Mouse (Mus musculus) embryonic facial prominence, embryonic 13.5 days (tissue): ENCODE data around the gene Fbxo9. TPM values are rescaled to one million over a fixed set of nuclear protein-coding genes. Genes with fewer than 3 reads are reported as not detected.

Source experiments
- polyA plus RNA-seq: library from polyadenylated mRNA; unstranded; fragments of >200 nt; fragmentation: Nextera tagmentation; extraction: Ambion mirVana; gene quantifications from 2 replicates; pipeline ENCODE4 v1.2.1, GENCODE M21; 2015

Fbxo9 gene
- polyA plus RNA-seq, 1 experiment from 2014 or later: 36.0 TPM

Other genes starting within 250 kb of the Fbxo9 start
- gene Elovl5, start 191.7 kb downstream of the Fbxo9 start, polyA plus RNA-seq: 65.4 and 78.8 TPM in 2 replicates
- gene Gcm1, start 57.1 kb downstream of the Fbxo9 start, polyA plus RNA-seq: 0.15 TPM in 1 of 2 replicates, not detected in the other
- gene Ick, start 127 bp upstream of the Fbxo9 start, polyA plus RNA-seq: 34.2 and 34.5 TPM in 2 replicates
- 65.3 and 70.1 TPM in 2 replicates for gene Gsta4, start 73.7 kb upstream of the Fbxo9 start, polyA plus RNA-seq
- 0.38 TPM in 1 of 2 replicates, not detected in the other for gene Gsta1, start 121.6 kb upstream of the Fbxo9 start, polyA plus RNA-seq
- not detected in 2 replicates for gene Gm3776, start 148.1 kb upstream of the Fbxo9 start, polyA plus RNA-seq
- gene Gm10639, start 180.9 kb upstream of the Fbxo9 start, polyA plus RNA-seq: not detected in 2 replicates
- not detected in 2 replicates for gene Omt2a, start 205.7 kb upstream of the Fbxo9 start, polyA plus RNA-seq
- gene Omt2b, start 218.5 kb upstream of the Fbxo9 start, polyA plus RNA-seq: not detected in 2 replicates
- gene Gsta2, start 246.7 kb upstream of the Fbxo9 start, polyA plus RNA-seq: 1.3 and 1.6 TPM in 2 replicates